Mouse (Mus musculus) limb, embryonic 15.5 days (tissue): ENCODE measurements around the gene Epb41. TPM values are rescaled to one million over a fixed set of nuclear protein-coding genes. Genes with fewer than 3 reads are reported as not detected.

Experiments
- ATAC-seq: fragments of 200-750 bp; cut with Nextera tagmentation; 2 replicates; pipeline ENCODE4 v1.8.0; 2017; ENCODE audit warnings: low read depth, moderate TSS enrichment; ENCODE audit not compliant: insufficient number of reproducible peaks, low FRiP score, low TSS enrichment
- H3K27ac ChIP-seq: fragments of 300-500 bp; sonication (generic); 2 replicates; pipeline ENCODE4 v1.5.1; 2015; ENCODE audit warnings: moderate library complexity, mild to moderate bottlenecking, inconsistent platforms
- H3K27me3 ChIP-seq: fragments of 300-500 bp; sonication (generic); 2 replicates; pipeline ENCODE4 v1.6.1; 2015; ENCODE audit warnings: inconsistent platforms
- H3K36me3 ChIP-seq: fragments of 300-500 bp; sonication (generic); 2 replicates; pipeline ENCODE4 v1.6.1; 2015; ENCODE audit warnings: inconsistent platforms
- H3K4me1 ChIP-seq: fragments of 300-500 bp; sonication (generic); 2 replicates; pipeline ENCODE4 v1.6.1; 2015; ENCODE audit warnings: inconsistent platforms
- H3K4me2 ChIP-seq: fragments of 300-500 bp; sonication (generic); 2 replicates; pipeline ENCODE4 v1.6.1; 2015; ENCODE audit warnings: mild to moderate bottlenecking, inconsistent platforms
- H3K4me3 ChIP-seq: fragments of 300-500 bp; sonication (generic); 2 replicates; pipeline ENCODE4 v1.5.1; 2015; ENCODE audit warnings: mild to moderate bottlenecking, inconsistent platforms
- H3K9ac ChIP-seq: fragments of 300-500 bp; sonication (generic); 2 replicates; pipeline ENCODE4 v1.6.1; 2015; ENCODE audit warnings: inconsistent platforms
- H3K9me3 ChIP-seq: fragments of 300-500 bp; sonication (generic); 2 replicates; pipeline ENCODE4 v1.6.1; 2016; ENCODE audit warnings: inconsistent platforms
- WGBS: fragments of 180-500 bp; shearing (Covaris S2); methylation state at CpG from one replicate; pipeline ENCODE4 v1.1.7; 2015; 5-methylcytosine and 5-hydroxymethylcytosine counted together
- polyA plus RNA-seq: library from polyadenylated mRNA; unstranded; fragments of >200 nt; fragmentation: Nextera tagmentation; extraction: Ambion mirVana; gene quantifications from 2 replicates; pipeline ENCODE4 v1.2.1, GENCODE M21; 2015

Epb41 gene
- polyA plus RNA-seq, 1 experiment from 2014 or later, result 59.8 TPM

GRCm38 (mm10) chr4:131914046-131914643 is 161.0 kb downstream of the Epb41 start:
- WGBS, result 20% methylated on average over 9 of the region's 9 CpGs
- Histone ChIP-seq H3K4me2 (no peak overlapping the region), H3K27me3 (peaks cover 17% of the 10 kb centered on the region), H3K4me1 (peaks cover 77% of the 10 kb centered on the region), H3K9me3 (no peaks in the 10 kb centered on the region), H3K9ac (no peak overlapping the region), H3K4me3 (no peak overlapping the region), H3K27ac (no peak overlapping the region), H3K36me3 (no peaks in the 10 kb centered on the region)
- no peak for ATAC-seq

GRCm38 (mm10) chr4:131913526-131913925 is 161.6 kb downstream of the Epb41 start:
- H3K27me3 ChIP-seq, result peaks cover 17% of the 10 kb centered on the region
- no peaks in the 10 kb centered on the region for H3K36me3 ChIP-seq
- no peak overlapping the region for H3K4me2 ChIP-seq
- no peak overlapping the region for H3K27ac ChIP-seq
- H3K9ac ChIP-seq, result no peak overlapping the region
- no peak for ATAC-seq
- peaks cover 71% of the 10 kb centered on the region for H3K4me1 ChIP-seq
- no peak overlapping the region for H3K4me3 ChIP-seq
- no peaks in the 10 kb centered on the region for H3K9me3 ChIP-seq
- WGBS, result 37% methylated on average over 10 of the region's 10 CpGs

- Histone ChIP-seq H3K4me3 (no peak overlapping the region), H3K4me2 (no peak overlapping the region), H3K9me3 (no peaks in the 10 kb centered on the region), H3K4me1 (peaks cover 54% of the 10 kb centered on the region), H3K27ac (no peak overlapping the region), H3K27me3 (peaks cover 9% of the 10 kb centered on the region), H3K9ac (no peak overlapping the region), H3K36me3 (no peaks in the 10 kb centered on the region)
- no peak for ATAC-seq
- WGBS, result 43% methylated on average over 3 of the region's 5 CpGs
These were observed 163.6 kb downstream of the Epb41 start for GRCm38 (mm10) chr4:131911521-131911920.

GRCm38 (mm10) chr4:131910237-131910994 is 164.7 kb downstream of the Epb41 start:
- Histone ChIP-seq H3K9ac (no peak overlapping the region), H3K4me2 (peak overlapping the region; percentile 2; the same call in 1 of the 2 replicates), H3K9me3 (no peaks in the 10 kb centered on the region), H3K4me3 (no peak overlapping the region), H3K4me1 (peaks cover 43% of the 10 kb centered on the region), H3K27ac (no peak overlapping the region), H3K27me3 (no peaks in the 10 kb centered on the region; the same call in 1 of the 2 replicates), H3K36me3 (no peaks in the 10 kb centered on the region; the same call in 1 of the 2 replicates)
- ATAC-seq, result no peak
- WGBS, result 7% methylated on average over 18 of the region's 21 CpGs

- no peak for ATAC-seq
- no peak overlapping the region for H3K9ac ChIP-seq
- no peak overlapping the region for H3K27ac ChIP-seq
- H3K4me1 ChIP-seq, result peaks cover 20% of the 10 kb centered on the region
- no peak overlapping the region for H3K4me2 ChIP-seq
- 89% methylated on average over 3 of the region's 3 CpGs for WGBS
- no peaks in the 10 kb centered on the region for H3K9me3 ChIP-seq
- no peaks in the 10 kb centered on the region; the same call in 1 of the 2 replicates for H3K27me3 ChIP-seq
- no peak overlapping the region for H3K4me3 ChIP-seq
- H3K36me3 ChIP-seq, result peaks cover 9% of the 10 kb centered on the region; the same call in 1 of the 2 replicates
These were observed 167.2 kb downstream of the Epb41 start for GRCm38 (mm10) chr4:131907912-131908311.

GRCm38 (mm10) chr4:131906423-131906822 is 168.7 kb downstream of the Epb41 start:
- Histone ChIP-seq H3K9ac (no peak overlapping the region), H3K4me3 (no peak overlapping the region), H3K36me3 (peaks cover 21% of the 10 kb centered on the region), H3K27me3 (no peaks in the 10 kb centered on the region), H3K4me1 (peaks cover 15% of the 10 kb centered on the region), H3K27ac (no peak overlapping the region), H3K9me3 (no peaks in the 10 kb centered on the region), H3K4me2 (no peak overlapping the region)
- WGBS, result 60% methylated on average over 6 of the region's 6 CpGs
- no peak for ATAC-seq

DNA sequence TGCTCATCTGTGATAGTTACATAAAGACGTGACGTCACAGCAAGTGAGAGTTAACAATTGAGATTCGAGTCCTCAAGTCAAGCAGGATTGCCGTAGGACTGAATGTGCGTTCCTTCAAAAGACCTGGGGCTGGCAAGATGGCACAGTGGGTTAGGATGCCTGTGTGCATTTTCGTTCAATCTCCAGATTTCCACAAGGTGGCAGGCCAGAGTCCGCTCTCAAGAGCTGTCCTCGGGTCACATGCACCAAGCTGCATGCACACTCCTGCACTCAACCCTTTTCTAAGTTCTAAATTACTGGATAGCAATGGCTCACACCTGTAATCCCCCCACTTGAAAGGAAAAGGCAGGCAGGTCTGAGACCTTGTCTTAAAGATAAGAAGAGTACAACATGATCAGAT is 170.6 kb downstream of the Epb41 start:
- no peaks in the 10 kb centered on the region for H3K27me3 ChIP-seq
- no peaks in the 10 kb centered on the region for H3K4me1 ChIP-seq
- WGBS, result 53% methylated on average over 8 of the region's 8 CpGs
- H3K4me2 ChIP-seq, result no peak overlapping the region
- no peak overlapping the region for H3K4me3 ChIP-seq
- H3K36me3 ChIP-seq, result peaks cover 40% of the 10 kb centered on the region
- no peak for ATAC-seq
- no peak overlapping the region for H3K27ac ChIP-seq
- H3K9ac ChIP-seq, result no peak overlapping the region
- no peaks in the 10 kb centered on the region for H3K9me3 ChIP-seq

DNA sequence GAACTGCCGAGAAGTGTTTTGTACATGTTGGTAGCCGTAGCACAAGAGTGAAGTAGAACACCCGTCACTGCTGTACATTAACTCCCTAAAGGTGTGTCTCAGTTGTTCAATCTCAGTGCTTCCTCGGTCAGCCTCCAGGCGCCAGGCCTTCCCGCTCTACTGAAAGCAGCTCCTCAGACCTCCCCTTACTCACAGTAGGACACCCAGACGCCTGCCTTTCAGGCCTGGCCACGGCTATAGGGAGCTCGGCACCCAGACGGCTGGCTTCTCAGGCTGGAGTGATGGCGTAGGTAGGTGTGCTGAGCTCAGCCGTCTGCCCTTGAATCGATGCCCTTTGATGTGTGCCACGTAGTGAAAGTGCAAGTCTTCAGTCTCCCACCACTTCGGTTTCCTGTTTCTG is 174.0 kb downstream of the Epb41 start:
- Histone ChIP-seq H3K36me3 (peaks cover 65% of the 10 kb centered on the region), H3K9ac (no peak overlapping the region), H3K4me1 (no peaks in the 10 kb centered on the region), H3K4me2 (no peak overlapping the region), H3K4me3 (no peak overlapping the region), H3K9me3 (no peaks in the 10 kb centered on the region), H3K27me3 (no peaks in the 10 kb centered on the region), H3K27ac (no peak overlapping the region)
- ATAC-seq, result no peak
- 87% methylated on average over 15 of the region's 15 CpGs for WGBS

DNA sequence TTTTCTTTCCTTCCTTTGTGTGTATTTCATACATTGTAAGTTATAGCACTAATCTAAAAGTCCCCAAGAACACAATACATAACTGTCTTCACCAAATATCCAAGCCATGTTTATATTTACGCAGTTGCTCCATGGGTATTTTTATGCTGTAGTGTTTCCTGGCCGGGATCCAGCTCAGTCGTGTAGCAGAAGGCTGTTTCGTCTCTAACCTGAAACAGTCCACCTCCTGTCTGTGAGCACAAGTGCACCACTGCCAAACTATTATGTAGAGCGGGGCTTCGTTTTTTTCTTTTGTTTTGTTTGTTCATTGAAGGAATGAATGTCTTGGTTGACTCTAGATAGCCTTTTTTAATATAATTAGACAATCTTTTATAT is 176.0 kb downstream of the Epb41 start:
- H3K4me3 ChIP-seq, result no peak overlapping the region
- no peaks in the 10 kb centered on the region for H3K27me3 ChIP-seq
- H3K27ac ChIP-seq, result no peak overlapping the region
- WGBS, result 67% methylated on average over 6 of the region's 6 CpGs
- H3K9ac ChIP-seq, result no peak overlapping the region
- no peaks in the 10 kb centered on the region for H3K4me1 ChIP-seq
- H3K9me3 ChIP-seq, result no peaks in the 10 kb centered on the region
- no peak for ATAC-seq
- H3K4me2 ChIP-seq, result no peak overlapping the region
- H3K36me3 ChIP-seq, result peaks cover 72% of the 10 kb centered on the region

DNA sequence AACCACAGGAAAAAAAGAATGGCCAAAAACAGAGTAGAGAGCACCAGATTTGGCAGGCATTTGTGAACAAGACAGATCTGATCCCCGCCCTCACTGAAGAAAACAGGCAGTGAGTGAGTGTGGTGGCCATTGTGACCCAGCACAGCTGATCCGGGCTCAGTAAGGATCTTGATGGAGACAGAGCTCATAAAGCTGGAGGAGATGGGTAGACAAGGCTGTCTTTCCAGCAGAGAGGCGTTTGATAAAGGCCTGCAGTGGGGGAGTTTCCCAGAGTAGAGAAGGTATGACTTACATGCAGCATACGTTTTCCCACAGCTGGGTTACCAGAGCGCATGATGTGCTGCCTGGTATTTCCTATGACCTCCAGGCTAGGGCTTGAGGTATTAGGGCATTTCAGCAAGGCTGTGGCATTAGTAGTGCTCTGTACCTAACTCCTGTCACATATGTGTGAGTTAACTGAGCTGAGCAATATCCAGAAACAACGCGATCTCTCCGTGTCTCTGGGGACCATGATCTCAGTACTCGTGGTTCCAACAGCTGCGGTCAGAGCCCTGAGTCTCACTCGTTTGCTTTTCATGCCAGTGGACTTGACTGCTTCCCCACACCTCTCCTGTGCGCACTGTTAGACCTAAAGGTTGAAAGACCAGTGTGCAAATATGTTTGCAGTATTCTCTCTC is 176.5 kb downstream of the Epb41 start:
- peaks cover 73% of the 10 kb centered on the region for H3K36me3 ChIP-seq

DNA sequence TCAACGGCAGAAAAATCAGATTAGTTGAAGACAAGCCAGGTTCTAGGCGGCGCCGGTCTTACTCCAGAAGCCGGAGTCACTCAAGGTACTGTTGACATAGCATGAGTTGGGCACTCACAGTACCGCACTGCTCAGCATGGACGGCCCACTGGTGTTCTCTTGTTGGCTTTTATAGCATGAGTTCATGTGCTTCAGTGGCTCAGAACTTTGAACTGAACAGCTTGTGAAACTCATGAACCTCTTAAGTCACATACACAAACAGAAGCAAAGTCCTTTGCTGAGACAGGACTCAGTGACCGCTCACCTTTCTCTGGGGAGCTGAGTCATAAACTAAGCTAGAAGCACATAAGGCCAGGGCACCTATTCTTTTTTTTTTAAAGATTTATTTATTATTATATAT is 177.3 kb downstream of the Epb41 start:
- Histone ChIP-seq H3K9ac (no peak overlapping the region), H3K36me3 (peaks cover 80% of the 10 kb centered on the region), H3K27me3 (no peaks in the 10 kb centered on the region), H3K9me3 (no peaks in the 10 kb centered on the region), H3K4me1 (no peaks in the 10 kb centered on the region), H3K4me2 (no peak overlapping the region), H3K27ac (no peak overlapping the region), H3K4me3 (no peak overlapping the region)
- WGBS, result 95% methylated on average over 8 of the region's 8 CpGs
- ATAC-seq, result no peak

More for the DNA sequence above, 176.5 kb downstream of the Epb41 start:
- no peak overlapping the region for H3K4me3 ChIP-seq
- 72% methylated on average over 12 of the region's 12 CpGs for WGBS
- no peak for ATAC-seq
- no peak overlapping the region for H3K27ac ChIP-seq
- H3K4me1 ChIP-seq, result no peaks in the 10 kb centered on the region
- H3K4me2 ChIP-seq, result no peak overlapping the region
- H3K9ac ChIP-seq, result no peak overlapping the region
- no peaks in the 10 kb centered on the region for H3K27me3 ChIP-seq
- no peaks in the 10 kb centered on the region for H3K9me3 ChIP-seq

DNA sequence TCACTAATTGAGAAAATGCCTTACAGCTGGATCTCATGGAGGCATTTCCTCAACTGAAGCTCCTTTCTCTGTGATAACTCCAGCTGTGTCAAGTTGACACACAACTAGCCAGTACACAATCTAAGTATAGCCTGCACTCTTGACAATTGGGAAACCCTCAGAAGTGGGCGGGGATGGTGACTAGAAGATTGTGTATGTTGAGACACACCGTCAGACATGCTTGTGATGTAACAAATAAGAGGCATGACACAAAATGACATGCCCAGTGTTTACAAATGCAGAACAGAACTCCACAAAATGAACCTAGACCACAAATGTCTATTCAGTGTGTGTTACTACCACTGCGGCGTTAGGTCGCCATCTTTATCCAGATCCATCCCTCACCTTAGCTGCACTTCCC is 178.0 kb downstream of the Epb41 start:
- no peak overlapping the region for H3K4me3 ChIP-seq
- no peak overlapping the region for H3K9ac ChIP-seq
- H3K27me3 ChIP-seq, result no peaks in the 10 kb centered on the region
- no peak overlapping the region for H3K27ac ChIP-seq
- H3K4me2 ChIP-seq, result no peak overlapping the region
- no peak for ATAC-seq
- no peaks in the 10 kb centered on the region for H3K9me3 ChIP-seq
- no peaks in the 10 kb centered on the region for H3K4me1 ChIP-seq
- WGBS, result 89% methylated on average over 5 of the region's 5 CpGs
- H3K36me3 ChIP-seq, result peaks cover 82% of the 10 kb centered on the region
